In the genomic region with DNA sequence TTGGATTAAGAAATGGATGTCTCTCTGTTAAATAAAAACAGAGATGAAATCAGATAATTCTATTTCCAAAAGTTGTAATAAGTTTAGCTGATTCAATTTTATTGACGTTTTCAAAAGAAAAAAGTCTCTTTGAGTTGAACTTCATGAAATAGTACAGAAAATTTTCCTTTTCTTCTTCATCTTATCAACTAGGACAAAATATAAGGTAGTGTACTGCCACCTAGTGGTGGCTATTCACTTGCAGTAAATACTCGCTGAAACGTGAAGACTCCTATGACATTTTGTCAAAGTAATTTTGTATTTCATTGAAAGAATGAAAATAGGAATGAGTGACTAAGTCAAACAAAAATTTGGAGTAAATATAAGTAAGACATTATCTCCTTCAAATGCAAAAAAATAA, we compare ENCODE assay signal across 9 mouse cellular contexts. TPM values are rescaled to one million over a fixed set of nuclear protein-coding genes. Genes with fewer than 3 reads are reported as not detected.
A peak's percentile ranks its signal among the peaks of the same experiment; 100 is the strongest.
DNase-seq lines count a peak whose midpoint lies in the region; ATAC-seq lines count a peak whose summit lies in the region.
"Had no signal": no experiment of that assay in that cellular context is flagged by ENCODE, and none has a peak within 500 bp of the region (broad histone marks: within the 10 kb centered on the region; RNA-seq: fewer than 3 reads in every experiment).

No protein-coding gene starts in this region.

- no peak for ATAC-seq in activated CD4-positive, CD25-positive, alpha-beta regulatory T cell, adult 4 months

- peak; percentile 21 for DNase-seq in adrenal gland, postnatal 14 days
- no peak for DNase-seq in adrenal gland, adult 8-10 months
- peak; percentile 61 for DNase-seq in layer of hippocampus, adult 11-12 months (ENCODE audit: low spot score)
- DNase-seq in layer of hippocampus, adult 9-10 months (ENCODE audit: low spot score): no peak
- DNase-seq in A20 (ENCODE audit: low read depth, low spot score): peak; percentile 65
- peak; percentile 64 to 69 for DNase-seq in cerebellum, postnatal 14 days
- peak; percentile 80 for DNase-seq in mesoderm, embryonic 11.5 days (ENCODE audit: low read depth, low spot score)

RNA-seq across cellular contexts. Expression of gene Vwde, which starts 56.1 kb away (rescaled TPM):
- total RNA-seq in adrenal gland, postnatal 14 days (2021): 0.08 TPM in 1 of 2 replicates, not detected in the other
- total RNA-seq in adrenal gland, adult 8-10 months (2022): not detected
- under 1 TPM in 1 of 2 experiments, not detected in 1; 0.08 TPM for polyA plus RNA-seq in activated CD4-positive, CD25-positive, alpha-beta regulatory T cell, adult 4 months (2017; shearing (Covaris generic))
- polyA plus RNA-seq: G1E had no signal

Comparison
In these comparisons a context has a peak if more than half of its experiments do, and no peak if none do; other contexts are left out.
1. DNase-seq: peak in adrenal gland, postnatal 14 days (single experiment), layer of hippocampus, adult 11-12 months (single experiment), A20 (single experiment), cerebellum, postnatal 14 days (2 of 2) and mesoderm, embryonic 11.5 days (single experiment); none in adrenal gland, adult 8-10 months (single experiment) and layer of hippocampus, adult 9-10 months (single experiment).